Mouse (Mus musculus): ENCODE results near the gene Jund. TPM values are rescaled to one million over a fixed set of nuclear protein-coding genes. Genes with fewer than 3 reads are reported as not detected.

Jund gene
- total and polyA plus RNA-seq, 3 experiments = 191 to 283 (median 279) TPM

DNA sequence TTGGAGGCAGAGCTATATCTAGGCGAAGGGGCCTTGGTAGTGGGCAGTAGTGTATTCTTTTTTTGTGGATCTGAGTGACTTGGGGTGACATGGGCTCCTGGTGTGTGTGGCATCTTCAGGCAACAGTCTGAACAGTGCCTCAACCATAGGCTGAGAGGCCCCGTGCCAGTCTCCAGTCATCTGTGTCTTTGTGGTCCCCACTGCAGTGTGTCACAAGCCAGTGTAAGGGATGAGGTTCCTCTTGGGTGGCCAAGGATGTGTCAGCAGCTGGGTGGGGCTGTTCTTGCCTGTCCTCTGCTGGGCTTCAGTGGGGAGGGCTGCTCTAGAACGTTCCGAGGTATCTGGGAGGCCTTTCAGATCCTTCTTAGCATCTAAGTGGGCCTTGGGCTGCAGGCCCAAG is 32.2 kb downstream of the Jund start:
- DNase-seq (ENCODE audit: extremely low read depth) = peak; percentile 76
- no peak for TF ChIP-seq SIN3A (IDR thresholded peaks at IDR 0.05; ENCODE audit: low read length)
- 0 out of 2 replicates have a peak, but pooled peaks have one; percentile 2 for TF ChIP-seq SMC3 (IDR thresholded peaks at IDR 0.05; ENCODE audit: low read depth, low read length)
- peak; percentile 59 for TF ChIP-seq ETS1 (conservative IDR thresholded peaks at IDR 0.05; ENCODE audit: low read depth, low read length)
- TF ChIP-seq ZC3H11A (IDR thresholded peaks at IDR 0.05; ENCODE audit: low read depth, low read length) = no peak
- TF ChIP-seq GABPA (IDR thresholded peaks at IDR 0.05; ENCODE audit: insufficient replicate concordance, low read depth, low read length) = no peak
- peak; percentile 82 for TF ChIP-seq BHLHE40 (IDR thresholded peaks at IDR 0.05; ENCODE audit: low read depth, low read length)
- TF ChIP-seq KAT2A (IDR thresholded peaks at IDR 0.05; ENCODE audit: insufficient replicate concordance, low read length) = no peak
- TF ChIP-seq TBP (conservative IDR thresholded peaks at IDR 0.05; ENCODE audit: low read depth, low read length) = no peak
- H3K9ac ChIP-seq (ENCODE audit: insufficient read depth, low read depth) = peak overlapping the region; percentile 43; the same call in 1 of the 2 replicates
- in situ Hi-C loops (cut with MboI; ENCODE audit: low pct_ligation_motif_present, low pct_unique_long_range_greater_than_20kb, low sequenced_read_pairs) = no loop called here
- dilution Hi-C loops (cut with MboI; ENCODE audit: extremely low pct_ligation_motif_present, extremely low pct_unique_long_range_greater_than_20kb, low sequenced_read_pairs) = no loop called here
- H3K9me3 ChIP-seq (replicated peaks; ENCODE audit: low read length) = no peaks in the 10 kb centered on the region
- H3K4me1 ChIP-seq (ENCODE audit: control insufficient read depth in 1 of 2, insufficient read depth in 2 of 2) = peaks cover 22 to 33% of the 10 kb centered on the region in 2 experiments
- H3K79me2 ChIP-seq (replicated peaks; ENCODE audit: control insufficient read depth, extremely low read depth, insufficient read depth, poor library complexity, severe bottlenecking) = no peaks in the 10 kb centered on the region
- H3K27me3 ChIP-seq (replicated peaks) = no peaks in the 10 kb centered on the region
- H3K4me2 ChIP-seq (ENCODE audit: insufficient read depth, low read depth, poor library complexity, severe bottlenecking) = no peak overlapping the region
- H3K36me3 ChIP-seq (replicated peaks in 1 of 2; ENCODE audit: control insufficient read depth in 1 of 2, insufficient read depth in 1 of 2, low read length in 1 of 2) = no peaks in the 10 kb centered on the region
- peak overlapping the region in 2 of 3 experiments; percentile 39 to 64 for H3K4me3 ChIP-seq (replicated peaks in 1 of 3; ENCODE audit: low read depth in 2 of 3, low read length in 2 of 3, poor library complexity in 1 of 3)
- H3K27ac ChIP-seq (ENCODE audit: insufficient read depth, low read depth) = peak overlapping the region; percentile 15; the same call in 1 of the 2 replicates

DNA sequence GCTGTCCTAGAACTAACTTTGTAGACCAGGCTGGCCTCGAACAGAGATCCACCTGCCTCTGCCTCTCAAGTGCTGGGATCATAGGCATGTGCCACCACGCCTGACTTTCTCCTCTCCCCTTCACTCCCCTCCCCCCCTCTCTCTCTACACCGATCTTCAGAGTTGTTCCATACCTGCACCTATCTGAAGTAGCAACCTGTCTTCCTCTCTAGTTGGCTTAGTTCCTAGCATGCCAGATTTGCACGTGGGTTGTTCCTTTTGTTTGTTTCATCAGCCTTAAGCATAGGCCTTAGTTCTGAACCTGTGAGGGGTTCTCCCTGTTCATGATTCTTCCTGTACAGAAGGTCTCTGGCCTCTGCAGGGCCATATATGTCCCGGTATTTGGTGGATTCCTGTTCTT is 39.0 kb downstream of the Jund start:
- in situ Hi-C loops (cut with MboI; ENCODE audit: low pct_ligation_motif_present, low pct_unique_long_range_greater_than_20kb, low sequenced_read_pairs) = no loop called here
- TF ChIP-seq KAT2A (IDR thresholded peaks at IDR 0.05; ENCODE audit: insufficient replicate concordance, low read length) (no peak), ZMIZ1 (IDR thresholded peaks at IDR 0.05; ENCODE audit: low read depth, low read length) (no peak), RCOR1 (conservative IDR thresholded peaks at IDR 0.05; ENCODE audit: low read depth, low read length) (no peak), RAD21 (IDR thresholded peaks at IDR 0.05; ENCODE audit: low read depth, low read length) (no peak), NELFE (IDR thresholded peaks at IDR 0.05; ENCODE audit: low read depth, low read length) (no peak), USF1 (IDR thresholded peaks at IDR 0.05; ENCODE audit: low read depth, low read length) (no peak), MYC (IDR thresholded peaks at IDR 0.05; ENCODE audit: low read depth, low read length) (no peak), ZKSCAN1 (IDR thresholded peaks at IDR 0.05; ENCODE audit: borderline replicate concordance, low read depth, low read length) (no peak), UBTF (IDR thresholded peaks at IDR 0.05; ENCODE audit: low read depth, low read length) (no peak), ZC3H11A (IDR thresholded peaks at IDR 0.05; ENCODE audit: low read depth, low read length) (no peak), USF2 (conservative IDR thresholded peaks at IDR 0.05; ENCODE audit: low read depth, low read length) (no peak), ZNF384 (IDR thresholded peaks at IDR 0.05; ENCODE audit: low read depth, low read length) (no peak), E2F4 (IDR thresholded peaks at IDR 0.05; ENCODE audit: insufficient replicate concordance, low read depth, low read length) (no peak), IRF4 (IDR thresholded peaks at IDR 0.05; ENCODE audit: low read depth, low read length) (no peak), TCF12 (IDR thresholded peaks at IDR 0.05; ENCODE audit: low read depth, low read length) (no peak), JUN (IDR thresholded peaks at IDR 0.05; ENCODE audit: insufficient read depth, low read depth, low read length) (no peak), PAX5 (IDR thresholded peaks at IDR 0.05; ENCODE audit: low read length) (no peak), GABPA (IDR thresholded peaks at IDR 0.05; ENCODE audit: insufficient replicate concordance, low read depth, low read length) (no peak), CHD1 (IDR thresholded peaks at IDR 0.05; ENCODE audit: low read depth, low read length) (no peak), MAZ (IDR thresholded peaks at IDR 0.05; ENCODE audit: low read depth, low read length) (no peak)

More for the DNA sequence above, 39.0 kb downstream of the Jund start:
- no peak overlapping the region for H3K27ac ChIP-seq (ENCODE audit: insufficient read depth, low read depth)
- H3K4me3 ChIP-seq (replicated peaks in 1 of 3; ENCODE audit: low read depth in 2 of 3, low read length in 2 of 3, poor library complexity in 1 of 3) = no peak overlapping the region
- peaks cover 0 to 5% of the 10 kb centered on the region in 2 experiments for H3K36me3 ChIP-seq (replicated peaks in 1 of 2; ENCODE audit: control insufficient read depth in 1 of 2, insufficient read depth in 1 of 2, low read length in 1 of 2)
- dilution Hi-C loops (cut with MboI; ENCODE audit: extremely low pct_ligation_motif_present, extremely low pct_unique_long_range_greater_than_20kb, low sequenced_read_pairs) = no loop called here
- no peak overlapping the region for H3K9ac ChIP-seq (ENCODE audit: insufficient read depth, low read depth)
- DNase-seq (ENCODE audit: extremely low read depth) = no peak
- H3K9me3 ChIP-seq (replicated peaks; ENCODE audit: low read length) = no peaks in the 10 kb centered on the region
- H3K4me1 ChIP-seq (ENCODE audit: control insufficient read depth in 1 of 2, insufficient read depth in 2 of 2) = peaks cover 5 to 25% of the 10 kb centered on the region in 2 experiments
- H3K27me3 ChIP-seq (replicated peaks) = no peaks in the 10 kb centered on the region
- no peaks in the 10 kb centered on the region for H3K79me2 ChIP-seq (replicated peaks; ENCODE audit: control insufficient read depth, extremely low read depth, insufficient read depth, poor library complexity, severe bottlenecking)
- no peak overlapping the region for H3K4me2 ChIP-seq (ENCODE audit: insufficient read depth, low read depth, poor library complexity, severe bottlenecking)

Measured in CH12.LX (cell line).